Mouse (Mus musculus) hindbrain, embryonic 15.5 days (tissue): Measurements from ENCODE around the gene Tmem132c. TPM values are rescaled to one million over a fixed set of nuclear protein-coding genes. Genes with fewer than 3 reads are reported as not detected.

Experiments used
- ATAC-seq: fragments of 200-750 bp; cut with Nextera tagmentation; 2 replicates; pipeline ENCODE4 v1.8.0; 2017; ENCODE audit warnings: low read depth, moderate number of reproducible peaks, moderate TSS enrichment; ENCODE audit not compliant: low FRiP score
- H3K27ac ChIP-seq: fragments of 300-500 bp; sonication (generic); replicated peaks from 2 replicates; pipeline ENCODE4 v1.5.1; 2015; ENCODE audit warnings: mild to moderate bottlenecking, inconsistent platforms
- H3K27me3 ChIP-seq: fragments of 300-500 bp; sonication (generic); 2 replicates; pipeline ENCODE4 v1.6.1; 2015; ENCODE audit warnings: control low read depth, inconsistent platforms
- H3K36me3 ChIP-seq: fragments of 300-500 bp; sonication (generic); 2 replicates; pipeline ENCODE4 v1.6.1; 2015; ENCODE audit warnings: control low read depth, inconsistent platforms
- H3K4me1 ChIP-seq: fragments of 300-500 bp; sonication (generic); replicated peaks from 2 replicates; pipeline ENCODE4 v1.6.1; 2015; ENCODE audit warnings: control low read depth, inconsistent platforms
- H3K4me2 ChIP-seq: fragments of 300-500 bp; sonication (generic); 2 replicates; pipeline ENCODE4 v1.6.1; 2015; ENCODE audit warnings: moderate library complexity, mild to moderate bottlenecking, inconsistent platforms
- H3K4me3 ChIP-seq: fragments of 300-500 bp; sonication (generic); 2 replicates; pipeline ENCODE4 v1.5.1; 2015; ENCODE audit warnings: mild to moderate bottlenecking, inconsistent platforms
- H3K9ac ChIP-seq: fragments of 300-500 bp; sonication (generic); 2 replicates; pipeline ENCODE4 v1.6.1; 2015; ENCODE audit warnings: inconsistent platforms
- H3K9me3 ChIP-seq: fragments of 300-500 bp; sonication (generic); 2 replicates; pipeline ENCODE4 v1.6.1; 2016; ENCODE audit warnings: control low read depth, inconsistent platforms
- WGBS: fragments of 180-500 bp; shearing (Covaris S2); methylation state at CpG from one replicate; pipeline ENCODE4 v1.1.7; 2015; 5-methylcytosine and 5-hydroxymethylcytosine counted together
- polyA plus RNA-seq: library from polyadenylated mRNA; unstranded; fragments of >200 nt; fragmentation: Nextera tagmentation; extraction: Ambion mirVana; gene quantifications from 2 replicates; pipeline ENCODE4 v1.2.1, GENCODE M21; 2015

Tmem132c gene
- polyA plus RNA-seq, result 12.7 and 16.4 TPM in 2 replicates

DNA sequence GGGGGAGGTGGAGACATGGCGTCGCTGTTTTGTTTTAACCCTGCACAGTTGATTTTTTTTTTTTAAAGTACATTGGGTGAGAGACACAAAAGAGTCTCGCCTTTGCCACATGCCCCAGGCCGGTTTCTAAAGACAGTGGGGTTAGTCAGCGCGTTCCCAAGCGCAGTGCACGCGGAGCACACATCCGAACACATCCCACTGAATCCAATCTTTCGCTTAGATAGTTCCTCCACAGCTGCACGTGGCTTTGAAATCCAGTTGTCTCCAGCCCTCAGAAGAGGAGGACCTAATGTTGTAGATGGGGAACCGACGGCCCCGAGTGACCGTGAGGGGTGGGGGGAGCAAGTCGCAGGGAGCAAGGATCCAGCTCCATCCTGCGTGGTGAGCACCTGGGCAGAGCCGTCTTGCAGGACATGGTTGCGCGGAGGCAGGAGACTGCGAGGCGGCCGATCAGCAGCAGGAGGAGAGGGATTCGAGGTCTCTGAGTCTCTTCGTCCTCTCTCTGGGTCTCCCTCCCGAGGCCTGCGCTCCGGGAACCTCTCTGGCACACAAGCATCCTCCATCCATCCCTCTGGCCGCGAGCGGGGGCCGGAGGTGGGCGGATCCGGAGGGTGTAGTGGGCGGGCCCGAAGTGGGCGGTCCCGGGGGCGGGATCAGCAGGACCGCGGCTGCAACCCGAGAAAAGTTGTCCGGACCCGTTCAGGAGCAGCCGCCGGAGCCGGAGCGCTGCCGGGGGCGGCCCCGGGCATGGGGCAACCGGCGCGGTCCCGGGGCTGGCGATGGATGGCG is at the start of gene Tmem132c:
TSS of gene Tmem132c (plus strand) at position 673 of the 789 bp plus-strand sequence.
- 1% methylated on average over 53 of the region's 58 CpGs for WGBS
- H3K4me1 ChIP-seq, result peaks cover 35% of the 10 kb centered on the region
- peak; percentile 90 for ATAC-seq
- H3K9me3 ChIP-seq, result no peaks in the 10 kb centered on the region
- peak within 1 kb of the TSS; percentile 77 for H3K4me3 ChIP-seq
- H3K27me3 ChIP-seq, result peaks cover 34% of the 10 kb centered on the region
- H3K9ac ChIP-seq, result peak within 1 kb of the TSS; percentile 56
- H3K4me2 ChIP-seq, result peak within 1 kb of the TSS; percentile 93
- H3K36me3 ChIP-seq, result no peaks in the 10 kb centered on the region
- H3K27ac ChIP-seq, result peak within 1 kb of the TSS; percentile 37

DNA sequence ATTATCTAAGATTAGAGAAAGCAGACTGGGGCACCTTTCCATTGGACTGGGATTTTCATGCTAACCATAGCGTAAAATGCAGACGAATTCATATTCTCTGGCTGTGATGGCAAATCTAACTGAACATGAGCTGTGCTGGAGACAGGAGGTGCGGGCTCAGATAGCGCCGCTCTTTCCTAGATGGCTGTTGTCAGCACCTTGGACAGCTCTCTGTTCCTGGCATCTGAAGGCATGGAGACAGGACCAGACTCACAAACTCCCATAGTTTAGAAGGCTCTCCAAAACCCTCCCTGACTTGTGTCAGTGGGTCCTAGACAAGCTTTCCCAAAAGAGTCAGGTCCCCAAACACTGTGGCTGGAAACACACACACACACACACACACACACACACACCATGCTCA is 49.7 kb upstream of the Tmem132c start:
- no peak for ATAC-seq
- no peak overlapping the region for H3K9ac ChIP-seq
- H3K9me3 ChIP-seq, result no peaks in the 10 kb centered on the region
- H3K4me2 ChIP-seq, result no peak overlapping the region
- no peak overlapping the region for H3K4me3 ChIP-seq
- H3K36me3 ChIP-seq, result no peaks in the 10 kb centered on the region
- 38% methylated on average over 5 of the region's 5 CpGs for WGBS
- H3K4me1 ChIP-seq, result no peaks in the 10 kb centered on the region
- no peak overlapping the region for H3K27ac ChIP-seq
- H3K27me3 ChIP-seq, result no peaks in the 10 kb centered on the region

DNA sequence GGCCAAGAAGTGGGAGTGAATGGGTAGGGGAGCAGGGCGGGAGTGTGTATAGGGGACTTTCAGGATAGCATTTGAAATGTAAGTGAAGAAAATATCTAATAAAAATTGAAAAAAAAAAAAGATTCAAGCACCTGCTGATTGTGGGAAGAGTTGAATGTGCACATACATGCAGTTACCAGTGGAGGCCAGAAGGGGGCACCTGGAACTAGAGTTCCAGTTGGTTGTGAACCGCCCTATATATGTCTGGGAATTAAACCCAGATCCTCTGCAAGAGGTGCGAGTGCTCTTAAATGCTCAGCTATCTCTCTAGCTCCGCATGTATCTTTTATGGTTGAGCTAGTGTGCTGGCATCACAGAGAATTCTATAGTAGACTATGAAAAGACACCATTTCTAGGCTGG is 42.8 kb upstream of the Tmem132c start:
- no peak overlapping the region for H3K4me3 ChIP-seq
- H3K9me3 ChIP-seq, result no peaks in the 10 kb centered on the region
- H3K4me1 ChIP-seq, result no peaks in the 10 kb centered on the region
- ATAC-seq, result no peak
- no peak overlapping the region for H3K4me2 ChIP-seq
- no peaks in the 10 kb centered on the region for H3K27me3 ChIP-seq
- no peaks in the 10 kb centered on the region for H3K36me3 ChIP-seq
- 66% methylated on average over 4 of the region's 4 CpGs for WGBS
- H3K27ac ChIP-seq, result no peak overlapping the region
- no peak overlapping the region for H3K9ac ChIP-seq

DNA sequence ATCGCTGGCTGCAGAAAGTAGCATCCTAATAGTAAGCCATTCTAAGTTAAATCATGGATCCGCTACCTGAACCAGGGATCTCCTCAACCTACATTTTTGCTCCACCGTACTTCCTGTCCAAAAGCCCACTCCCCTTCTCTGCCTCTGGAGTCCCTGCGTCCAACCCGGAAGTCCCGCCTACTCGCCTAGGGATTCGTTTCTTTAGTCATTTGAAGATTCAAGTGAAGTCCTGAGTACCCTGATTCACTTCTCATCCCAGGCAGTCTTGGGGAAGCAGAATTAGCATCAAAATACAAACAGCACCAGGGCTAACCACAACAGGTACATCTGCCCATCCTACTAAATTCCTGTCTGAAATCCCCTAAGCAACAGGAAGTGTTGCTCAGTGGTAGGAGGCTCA is 36.7 kb upstream of the Tmem132c start:
- no peak for ATAC-seq

DNA sequence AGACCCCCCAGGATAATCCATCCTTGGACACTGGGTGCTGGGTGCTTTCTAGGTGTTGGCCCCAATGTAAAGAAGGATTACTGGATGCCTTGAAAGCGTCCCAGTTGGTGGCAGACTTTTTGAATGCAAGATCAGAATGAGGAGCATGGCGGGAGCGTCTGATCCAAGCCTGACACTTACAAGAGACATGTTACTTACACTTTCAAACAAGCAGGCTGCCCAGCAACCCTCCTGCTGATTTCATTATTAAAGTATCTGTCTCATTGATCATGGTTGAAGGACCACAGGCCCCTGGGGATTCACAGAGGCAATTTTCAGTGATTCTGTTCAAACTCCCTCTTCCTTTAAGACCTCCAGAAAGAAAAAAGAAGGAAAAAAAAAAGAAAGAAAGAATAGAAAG is 25.2 kb upstream of the Tmem132c start:
- Histone ChIP-seq H3K27me3 (no peaks in the 10 kb centered on the region), H3K9ac (no peak overlapping the region), H3K4me3 (no peak overlapping the region), H3K36me3 (no peaks in the 10 kb centered on the region), H3K4me1 (no peaks in the 10 kb centered on the region), H3K27ac (no peak overlapping the region), H3K9me3 (no peaks in the 10 kb centered on the region), H3K4me2 (no peak overlapping the region)
- WGBS, result 23% methylated on average over 3 of the region's 3 CpGs
- ATAC-seq, result no peak

More for the DNA sequence above, 36.7 kb upstream of the Tmem132c start:
- Histone ChIP-seq H3K27me3 (no peaks in the 10 kb centered on the region), H3K4me2 (no peak overlapping the region), H3K36me3 (no peaks in the 10 kb centered on the region), H3K4me1 (no peaks in the 10 kb centered on the region), H3K27ac (no peak overlapping the region), H3K4me3 (no peak overlapping the region), H3K9ac (no peak overlapping the region), H3K9me3 (no peaks in the 10 kb centered on the region)
- 88% methylated on average over 8 of the region's 8 CpGs for WGBS

DNA sequence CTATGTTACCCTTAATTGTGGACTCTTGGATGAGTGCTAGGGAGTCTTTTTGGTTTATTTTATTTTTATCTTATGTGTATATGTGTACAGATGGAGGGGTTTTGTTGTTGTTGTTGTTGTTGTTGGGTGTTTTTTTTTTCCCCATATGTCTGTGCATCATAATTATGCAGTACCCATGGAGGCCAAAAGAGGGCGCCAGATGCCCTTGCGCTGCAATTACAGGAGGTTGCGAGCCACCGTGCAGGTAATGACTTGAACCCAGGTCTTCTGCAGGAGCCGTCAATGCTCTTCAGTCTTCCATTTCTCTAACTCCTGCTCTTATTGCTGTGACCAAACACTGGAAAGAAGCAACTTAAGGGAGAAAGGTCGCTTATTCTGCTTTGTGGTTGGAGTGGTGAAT is 23.9 kb upstream of the Tmem132c start:
- Histone ChIP-seq H3K9me3 (no peaks in the 10 kb centered on the region), H3K4me3 (no peak overlapping the region), H3K4me2 (no peak overlapping the region), H3K27me3 (no peaks in the 10 kb centered on the region), H3K27ac (no peak overlapping the region), H3K9ac (no peak overlapping the region), H3K36me3 (no peaks in the 10 kb centered on the region), H3K4me1 (no peaks in the 10 kb centered on the region)
- ATAC-seq, result no peak
- 66% methylated on average over 6 of the region's 6 CpGs for WGBS

DNA sequence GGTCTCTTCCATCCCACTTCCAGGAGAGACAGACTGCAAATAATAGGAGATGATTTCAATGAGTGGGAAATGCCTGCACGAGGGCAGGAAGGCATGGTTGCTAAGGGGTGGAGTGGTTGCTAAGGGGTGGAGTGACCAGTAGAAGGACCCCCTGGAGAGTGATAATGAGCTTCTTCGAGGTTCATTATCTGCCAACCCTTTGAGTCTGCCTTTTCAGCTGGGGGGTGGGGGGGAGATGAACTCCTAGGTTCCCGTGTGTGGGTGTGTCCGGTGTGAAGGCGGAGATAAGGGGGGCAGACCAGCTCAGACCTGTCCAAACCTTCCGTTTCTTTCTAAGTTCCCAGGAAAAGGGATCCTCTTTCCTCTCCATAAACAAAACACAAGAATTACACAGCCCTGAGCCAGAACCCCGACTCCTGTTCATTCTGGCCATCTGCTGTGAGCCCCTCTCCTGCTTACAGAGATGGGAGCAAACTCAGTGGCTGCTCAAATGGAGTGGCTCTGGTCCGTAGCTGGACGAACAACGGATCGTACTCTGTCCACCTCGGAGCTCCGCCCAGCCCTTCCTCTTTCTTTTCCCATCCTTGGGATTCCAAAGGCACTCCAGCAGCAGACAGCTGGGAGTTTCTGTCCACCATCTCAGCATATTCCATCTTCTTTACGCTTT is 13.5 kb upstream of the Tmem132c start:
- Histone ChIP-seq H3K27me3 (peaks cover 8% of the 10 kb centered on the region; the same call in 1 of the 2 replicates), H3K4me3 (peak overlapping the region; percentile 14; the same call in 1 of the 2 replicates), H3K4me1 (peaks cover 8% of the 10 kb centered on the region; the same call in 1 of the 2 replicates), H3K9me3 (no peaks in the 10 kb centered on the region), H3K36me3 (no peaks in the 10 kb centered on the region), H3K9ac (no peak overlapping the region), H3K27ac (no peak overlapping the region), H3K4me2 (peak overlapping the region; percentile 39)
- WGBS, result 2% methylated on average over 14 of the region's 14 CpGs
- peak; percentile 38; the same call in 1 of the 2 replicates for ATAC-seq

DNA sequence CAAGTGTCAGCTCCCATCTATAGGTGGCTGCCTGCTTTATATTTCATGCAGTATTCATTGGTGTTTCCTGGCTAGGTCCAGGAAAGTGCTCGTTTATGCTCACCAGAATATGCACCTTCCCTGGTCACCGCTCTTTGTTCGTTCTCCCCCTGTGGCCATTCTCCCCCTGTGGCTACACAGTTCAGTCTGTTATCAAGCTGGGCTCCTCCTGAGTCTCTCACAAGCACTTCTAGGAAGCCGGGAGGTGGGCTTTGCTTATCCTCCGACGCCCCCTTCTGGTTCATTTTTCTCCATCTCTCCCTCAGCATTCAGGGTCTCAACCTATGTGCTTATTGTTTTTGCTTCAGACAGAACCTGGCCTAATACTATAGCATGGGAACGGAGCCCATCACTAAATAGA is 6.9 kb upstream of the Tmem132c start:
- 2% methylated on average over 7 of the region's 7 CpGs for WGBS
- Histone ChIP-seq H3K36me3 (no peaks in the 10 kb centered on the region), H3K27me3 (peaks cover 21% of the 10 kb centered on the region), H3K9me3 (no peaks in the 10 kb centered on the region), H3K4me1 (peaks cover 18% of the 10 kb centered on the region), H3K4me2 (peak overlapping the region; percentile 5; the same call in 1 of the 2 replicates), H3K27ac (peak overlapping the region; percentile 31; the same call in 1 of the 2 replicates), H3K4me3 (no peak overlapping the region), H3K9ac (no peak overlapping the region)
- ATAC-seq, result peak; percentile 72

DNA sequence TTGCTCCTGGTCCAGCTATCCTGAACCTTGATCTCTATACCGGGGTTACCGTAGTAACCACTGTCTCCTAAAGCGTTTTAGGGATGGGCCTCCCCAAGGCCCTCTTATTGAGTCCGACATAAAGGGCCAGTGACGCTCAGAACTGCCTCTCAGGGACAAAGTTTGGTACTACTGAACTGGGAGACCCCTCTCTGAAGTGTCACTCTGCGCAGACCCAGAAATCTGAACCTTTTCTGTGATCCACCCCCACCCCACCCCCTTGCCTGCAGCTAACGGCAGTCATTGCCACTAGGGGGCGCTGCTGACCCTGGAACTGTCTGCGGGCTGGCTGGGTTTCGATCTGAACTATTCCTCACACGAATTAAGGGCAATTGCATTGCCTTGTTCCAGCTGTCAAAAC is 6.4 kb upstream of the Tmem132c start:
- no peaks in the 10 kb centered on the region for H3K36me3 ChIP-seq
- H3K9me3 ChIP-seq, result no peaks in the 10 kb centered on the region
- H3K4me3 ChIP-seq, result no peak overlapping the region
- H3K9ac ChIP-seq, result no peak overlapping the region
- H3K27ac ChIP-seq, result no peak overlapping the region
- WGBS, result 2% methylated on average over 11 of the region's 11 CpGs
- peak; percentile 57 for ATAC-seq
- peak overlapping the region; percentile 28 for H3K4me2 ChIP-seq
- peaks cover 18% of the 10 kb centered on the region for H3K4me1 ChIP-seq
- peaks cover 26% of the 10 kb centered on the region for H3K27me3 ChIP-seq

DNA sequence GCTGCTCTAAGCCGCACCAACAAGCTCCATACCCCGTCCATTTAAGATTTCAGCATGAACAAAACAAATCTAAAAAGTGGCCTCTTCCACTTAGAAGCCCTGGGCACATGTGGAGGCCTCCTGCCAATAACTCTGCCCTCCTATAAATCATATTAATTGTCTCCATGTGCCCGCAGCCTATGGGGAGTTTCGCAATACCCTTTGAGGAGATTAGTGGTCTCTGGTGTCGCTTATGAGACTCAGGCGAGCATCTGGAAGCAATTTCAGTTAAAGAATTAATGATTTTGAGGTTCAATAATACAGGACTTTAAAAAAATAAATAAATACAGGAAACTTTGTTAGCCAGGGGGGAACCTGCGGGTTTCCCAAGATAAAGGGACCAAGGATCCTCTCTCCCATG is 1.9 kb upstream of the Tmem132c start:
- Histone ChIP-seq H3K9me3 (no peaks in the 10 kb centered on the region), H3K27me3 (peaks cover 34% of the 10 kb centered on the region), H3K27ac (no peak overlapping the region), H3K4me2 (no peak overlapping the region), H3K36me3 (no peaks in the 10 kb centered on the region), H3K4me3 (no peak overlapping the region), H3K9ac (no peak overlapping the region), H3K4me1 (peaks cover 46% of the 10 kb centered on the region)
- ATAC-seq, result no peak
- WGBS, result 66% methylated on average over 7 of the region's 7 CpGs

DNA sequence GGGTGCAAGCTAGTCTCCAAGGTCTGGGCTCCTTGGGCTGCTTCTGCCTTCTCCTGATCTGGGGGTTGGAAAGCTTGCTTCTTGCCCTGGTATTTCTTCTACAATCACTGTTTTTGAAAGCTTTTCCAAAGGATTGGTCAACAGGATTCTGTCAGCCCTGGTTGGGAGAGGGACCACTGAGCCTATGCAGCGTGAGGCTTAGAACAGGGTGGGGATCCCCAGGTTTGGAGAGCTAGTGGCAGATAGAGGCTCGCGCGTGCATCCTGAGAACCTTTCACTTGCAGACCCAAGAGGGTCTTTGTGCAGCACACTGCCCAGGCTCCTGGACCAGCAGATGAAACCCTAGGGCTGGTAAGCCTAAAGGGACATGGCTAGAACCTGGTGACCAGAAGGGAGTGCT is 962 bp upstream of the Tmem132c start:
- H3K4me3 ChIP-seq, result no peak overlapping the region
- peaks cover 37% of the 10 kb centered on the region for H3K27me3 ChIP-seq
- H3K9me3 ChIP-seq, result no peaks in the 10 kb centered on the region
- peaks cover 37% of the 10 kb centered on the region for H3K4me1 ChIP-seq
- H3K27ac ChIP-seq, result no peak overlapping the region
- no peaks in the 10 kb centered on the region for H3K36me3 ChIP-seq
- peak overlapping the region; percentile 93 for H3K4me2 ChIP-seq
- WGBS, result 23% methylated on average over 4 of the region's 4 CpGs
- no peak overlapping the region for H3K9ac ChIP-seq
- no peak for ATAC-seq
